Mouse (Mus musculus) gonadal fat pad, adult 2 months (tissue): ENCODE results near the gene Ahsa1. TPM values are rescaled to one million over a fixed set of nuclear protein-coding genes. Genes with fewer than 3 reads are reported as not detected.
"Not testable (repeated sequence)": the region's sequence is repeated elsewhere in the genome, so short reads cannot be mapped to it uniquely, and the experiment has no call there.

ENCODE experiments used
- DNase-seq: peaks from one replicate; pipeline ENCODE4 v3.0.0-alpha.2; 2012; ENCODE audit warnings: low read depth
- polyA plus RNA-seq: library from polyadenylated mRNA; depleted of rRNA; stranded (reverse); fragments of >200 nt; gene quantifications from 2 replicates; pipeline ENCODE4 v1.2.3, GENCODE M21; 2012; rRNA removed

Gene Ahsa1
- polyA plus RNA-seq, 1 experiment = 49.4 TPM

GRCm38 (mm10) chr12:87281766-87282165 is 15.5 kb downstream of the Ahsa1 start:
- DNase-seq = no peak

GRCm38 (mm10) chr12:87282743-87283142 is 16.5 kb downstream of the Ahsa1 start:
- DNase-seq = no peak

GRCm38 (mm10) chr12:87283706-87284105 is 17.4 kb downstream of the Ahsa1 start:
- no peak for DNase-seq

GRCm38 (mm10) chr12:87284268-87284667 is 18.0 kb downstream of the Ahsa1 start:
- DNase-seq = no peak

- no peak for DNase-seq
These were observed 18.4 kb downstream of the Ahsa1 start for GRCm38 (mm10) chr12:87284726-87285125.

GRCm38 (mm10) chr12:87289100-87289499 is 22.8 kb downstream of the Ahsa1 start:
- no peak for DNase-seq

- no peak for DNase-seq
These were observed 27.7 kb downstream of the Ahsa1 start for GRCm38 (mm10) chr12:87293934-87294333.

- no peak for DNase-seq
These were observed 32.9 kb downstream of the Ahsa1 start for GRCm38 (mm10) chr12:87299037-87299656.

GRCm38 (mm10) chr12:87299657-87300440 is 33.6 kb downstream of the Ahsa1 start, which contains the start of gene Ism2:
Gene Ism2, minus strand, starts transcription at chr12:87299705.
- no peak for DNase-seq

GRCm38 (mm10) chr12:87300441-87300690 is 34.1 kb downstream of the Ahsa1 start:
- DNase-seq = no peak

- no peak for DNase-seq
These were observed 34.9 kb downstream of the Ahsa1 start for GRCm38 (mm10) chr12:87301189-87301588.

- no peak for DNase-seq
These were observed 39.7 kb downstream of the Ahsa1 start for GRCm38 (mm10) chr12:87305767-87306583.

GRCm38 (mm10) chr12:87306584-87306844 is 40.2 kb downstream of the Ahsa1 start:
- not testable (repeated sequence) for DNase-seq

GRCm38 (mm10) chr12:87313098-87313497 is 46.8 kb downstream of the Ahsa1 start:
- no peak for DNase-seq

GRCm38 (mm10) chr12:87317951-87318350 is 51.7 kb downstream of the Ahsa1 start:
- DNase-seq = no peak

GRCm38 (mm10) chr12:87319229-87319628 is 53.0 kb downstream of the Ahsa1 start:
- no peak for DNase-seq

Other genes with a start within 250 kb of the Ahsa1 start
- 0.10 and 0.11 TPM in 2 replicates for gene Tmem63c, start 245.1 kb upstream of the Ahsa1 start, polyA plus RNA-seq
- 1.6 and 1.7 TPM in 2 replicates for gene Ngb, start 163.9 kb upstream of the Ahsa1 start, polyA plus RNA-seq
- 476 and 749 TPM in 2 replicates for gene Gstz1, start 119.3 kb upstream of the Ahsa1 start, polyA plus RNA-seq
- 12.6 and 16.3 TPM in 2 replicates for gene Pomt2, start 118.5 kb upstream of the Ahsa1 start, polyA plus RNA-seq
- gene Samd15, start 66.8 kb upstream of the Ahsa1 start, polyA plus RNA-seq = 0.69 and 0.71 TPM in 2 replicates
- 6.7 and 7.6 TPM in 2 replicates for gene Tmed8, start 66.0 kb upstream of the Ahsa1 start, polyA plus RNA-seq
- 0.35 and 0.72 TPM in 2 replicates for gene Noxred1, start 27.7 kb upstream of the Ahsa1 start, polyA plus RNA-seq
- 28.9 and 36.7 TPM in 2 replicates for gene Vipas39, start 223 bp upstream of the Ahsa1 start, polyA plus RNA-seq
- gene Ism2, start 33.2 kb downstream of the Ahsa1 start, polyA plus RNA-seq = 6.0 and 8.6 TPM in 2 replicates
- 12.5 and 17.0 TPM in 2 replicates for gene Sptlc2, start 121.9 kb downstream of the Ahsa1 start, polyA plus RNA-seq
- 27.8 and 35.7 TPM in 2 replicates for gene Slirp, start 177.4 kb downstream of the Ahsa1 start, polyA plus RNA-seq
- 12.8 and 16.5 TPM in 2 replicates for gene Alkbh1, start 177.5 kb downstream of the Ahsa1 start, polyA plus RNA-seq
- 10.7 and 11.3 TPM in 2 replicates for gene Snw1, start 205.8 kb downstream of the Ahsa1 start, polyA plus RNA-seq
- gene Gm5788, start 228.2 kb downstream of the Ahsa1 start, polyA plus RNA-seq = not detected in 2 replicates
- gene Gm8300, start 247.8 kb downstream of the Ahsa1 start, polyA plus RNA-seq = 0.05 and 0.14 TPM in 2 replicates